Mouse (Mus musculus): ENCODE results near the gene Zbtb9.

The Zbtb9 gene

GRCm38 (mm10) chr17:27011167-27011566, 38.2 kb downstream of the Zbtb9 start:
- no peak for DNase-seq (ENCODE audit: extremely low read depth, insufficient read length, low spot score)

- peak; percentile 40 for DNase-seq (ENCODE audit: extremely low read depth, insufficient read length, low spot score)
Observed at GRCm38 (mm10) chr17:27011998-27012672, 39.2 kb downstream of the Zbtb9 start.

- DNase-seq (ENCODE audit: extremely low read depth, insufficient read length, low spot score) = no peak
Observed at GRCm38 (mm10) chr17:27012909-27013308, 39.9 kb downstream of the Zbtb9 start.

- peak; percentile 75 for DNase-seq (ENCODE audit: extremely low read depth, insufficient read length, low spot score)
Observed at GRCm38 (mm10) chr17:27017564-27018499, 44.9 kb downstream of the Zbtb9 start.

- DNase-seq (ENCODE audit: extremely low read depth, insufficient read length, low spot score) = no peak
Observed at GRCm38 (mm10) chr17:27018555-27019196, 45.7 kb downstream of the Zbtb9 start.

GRCm38 (mm10) chr17:27021076-27021475, 48.1 kb downstream of the Zbtb9 start:
- DNase-seq (ENCODE audit: extremely low read depth, insufficient read length, low spot score) = no peak

- no peak for DNase-seq (ENCODE audit: extremely low read depth, insufficient read length, low spot score)
Observed at GRCm38 (mm10) chr17:27021736-27022135, 48.8 kb downstream of the Zbtb9 start.

- DNase-seq (ENCODE audit: extremely low read depth, insufficient read length, low spot score) = no peak
Observed at GRCm38 (mm10) chr17:27023342-27023741, 50.4 kb downstream of the Zbtb9 start.

- DNase-seq (ENCODE audit: extremely low read depth, insufficient read length, low spot score) = no peak
Observed at GRCm38 (mm10) chr17:27025326-27025902, 52.4 kb downstream of the Zbtb9 start.

GRCm38 (mm10) chr17:27025951-27026350, 53.0 kb downstream of the Zbtb9 start:
- DNase-seq (ENCODE audit: extremely low read depth, insufficient read length, low spot score) = no peak

GRCm38 (mm10) chr17:27027460-27028283, 54.7 kb downstream of the Zbtb9 start:
- peak; percentile 74 for DNase-seq (ENCODE audit: extremely low read depth, insufficient read length, low spot score)

- DNase-seq (ENCODE audit: extremely low read depth, insufficient read length, low spot score) = peak; percentile 88
Observed at GRCm38 (mm10) chr17:27028284-27028795, 55.4 kb downstream of the Zbtb9 start.

- no peak for DNase-seq (ENCODE audit: extremely low read depth, insufficient read length, low spot score)
Observed at GRCm38 (mm10) chr17:27028909-27029308, 55.9 kb downstream of the Zbtb9 start, which contains the start of gene Bak1. Bak1 (minus strand) TSS chr17:27029009.

- DNase-seq (ENCODE audit: extremely low read depth, insufficient read length, low spot score) = no peak
Observed at GRCm38 (mm10) chr17:27029431-27029830, 56.5 kb downstream of the Zbtb9 start.

- no peak for DNase-seq (ENCODE audit: extremely low read depth, insufficient read length, low spot score)
Observed at GRCm38 (mm10) chr17:27030896-27031295, 57.9 kb downstream of the Zbtb9 start.

- no peak for DNase-seq (ENCODE audit: extremely low read depth, insufficient read length, low spot score)
Observed at GRCm38 (mm10) chr17:27032328-27032727, 59.4 kb downstream of the Zbtb9 start.

GRCm38 (mm10) chr17:27032869-27033268, 59.9 kb downstream of the Zbtb9 start:
- peak; percentile 65 for DNase-seq (ENCODE audit: extremely low read depth, insufficient read length, low spot score)

- DNase-seq (ENCODE audit: extremely low read depth, insufficient read length, low spot score) = no peak
Observed at GRCm38 (mm10) chr17:27036465-27036864, 63.5 kb downstream of the Zbtb9 start.

GRCm38 (mm10) chr17:27038335-27039050, 65.5 kb downstream of the Zbtb9 start:
- peak; percentile 98 for DNase-seq (ENCODE audit: extremely low read depth, insufficient read length, low spot score)
